8 mouse cellular contexts compared by ENCODE assay signal in the genomic region with DNA sequence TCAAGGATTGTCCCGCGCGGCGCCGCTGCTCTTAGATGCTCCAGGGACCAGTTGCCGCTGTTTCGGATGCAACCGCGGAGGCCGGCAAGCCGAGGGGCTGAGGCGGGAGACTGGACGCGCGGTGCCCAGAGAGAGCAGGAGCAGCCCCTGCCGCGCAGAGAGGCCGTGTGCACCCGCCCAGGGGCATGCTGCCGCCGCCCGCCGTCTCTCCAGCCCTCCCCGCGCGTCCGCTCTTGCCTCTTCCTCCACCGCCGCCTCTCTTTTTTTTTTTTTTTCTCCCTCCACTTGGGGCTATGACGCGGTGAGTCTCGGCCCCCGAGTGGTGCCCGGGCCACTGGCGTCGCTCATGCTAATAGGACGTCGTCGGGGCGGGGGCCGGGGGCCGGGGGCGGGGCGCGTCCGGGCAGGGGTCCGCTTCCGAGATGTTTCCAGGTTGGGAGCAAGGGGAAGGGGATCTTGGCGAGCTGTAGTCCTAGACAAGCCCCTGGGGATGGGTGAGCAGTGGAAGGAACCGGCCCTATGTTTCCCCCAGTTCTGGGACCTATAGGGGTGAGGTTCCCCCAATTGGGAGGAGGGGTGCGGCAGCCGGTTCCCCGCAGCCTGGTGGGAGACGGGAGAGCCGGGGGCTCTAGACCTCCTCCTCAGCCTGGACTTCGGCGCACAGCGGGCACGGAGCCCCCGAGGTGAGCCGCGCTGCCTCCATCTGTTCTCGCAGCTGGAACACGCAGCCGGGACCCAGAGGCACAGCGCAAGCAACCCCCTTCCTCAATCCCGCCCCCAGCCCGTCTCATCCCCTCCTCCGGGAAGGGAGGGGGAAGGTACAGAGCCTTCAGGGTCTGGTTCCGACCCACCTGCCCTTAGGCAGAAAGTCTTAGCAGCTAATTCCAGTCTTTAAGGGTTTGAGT. TPM values are rescaled to one million over a fixed set of nuclear protein-coding genes. Genes with fewer than 3 reads are reported as not detected.
DNase-seq lines count a peak whose midpoint lies in the region; ATAC-seq and TF ChIP-seq lines count a peak whose summit lies in the region.

A gene (minus strand): TSS at position 250 of the 905 bp plus-strand sequence.

- H3K9me3 ChIP-seq in heart, embryonic 11.5 days (replicated peaks; ENCODE audit: control insufficient read depth, low read length): no peaks in the 10 kb centered on the region
- no peaks in the 10 kb centered on the region for H3K9me3 ChIP-seq in ES-Bruce4 (replicated peaks; ENCODE audit: control insufficient read depth, insufficient read depth, low read length, poor library complexity, severe bottlenecking)
- H3K9me3 ChIP-seq in forebrain, embryonic 11.5 days (ENCODE audit: control insufficient read depth, low read length): no peaks in the 10 kb centered on the region
- H3K9me3 ChIP-seq in limb, embryonic 15.5 days: no peaks in the 10 kb centered on the region

- H3K4me3 ChIP-seq in heart, embryonic 11.5 days (ENCODE audit: low read depth, low read length): peak within 1 kb of the TSS; percentile 38
- peak within 1 kb of the TSS; percentile 37 for H3K4me3 ChIP-seq in ES-Bruce4 (ENCODE audit: low read depth, low read length)
- H3K4me3 ChIP-seq in forebrain, embryonic 11.5 days (ENCODE audit: low read depth, low read length): peak within 1 kb of the TSS; percentile 32
- peak within 1 kb of the TSS; percentile 36 for H3K4me3 ChIP-seq in limb, embryonic 15.5 days

- H3K9ac ChIP-seq in heart, embryonic 11.5 days (ENCODE audit: low read depth, low read length): no peak within 1 kb of the TSS
- peak within 1 kb of the TSS; percentile 73 for H3K9ac ChIP-seq in ES-Bruce4 (ENCODE audit: low read depth, poor library complexity, severe bottlenecking)
- peak within 1 kb of the TSS; percentile 27; the same call in 1 of the 2 replicates for H3K9ac ChIP-seq in forebrain, embryonic 11.5 days (ENCODE audit: low read length)
- no peak within 1 kb of the TSS for H3K9ac ChIP-seq in limb, embryonic 15.5 days

- no peak for TF ChIP-seq EP300 in ES-Bruce4 (IDR thresholded peaks at IDR 0.05; ENCODE audit: insufficient read depth, low read depth, low read length)

- ATAC-seq in heart, embryonic 11.5 days (replicated peaks; ENCODE audit: insufficient number of reproducible peaks, low FRiP score, low TSS enrichment): no peak
- 0 out of 2 replicates have a peak, but pooled peaks have one; percentile 44 for ATAC-seq in forebrain, embryonic 11.5 days (replicated peaks; ENCODE audit: low FRiP score)
- no peak for ATAC-seq in limb, embryonic 15.5 days (ENCODE audit: insufficient number of reproducible peaks, low FRiP score, low TSS enrichment, low read depth)
- ATAC-seq in megakaryocyte-erythroid progenitor cell, adult 5-6 weeks (replicated peaks; ENCODE audit: low FRiP score, low TSS enrichment, poor library complexity, severe bottlenecking): no peak

- intact Hi-C loops in heart, postnatal 36 days (cut with DNase I): no loop called here

- peak within 1 kb of the TSS; percentile 69 for H3K4me2 ChIP-seq in heart, embryonic 11.5 days
- H3K4me2 ChIP-seq in forebrain, embryonic 11.5 days (ENCODE audit: low read depth, low read length, severe bottlenecking): peak within 1 kb of the TSS; percentile 57
- H3K4me2 ChIP-seq in limb, embryonic 15.5 days: peak within 1 kb of the TSS; percentile 73

- peaks cover 76% of the 10 kb centered on the region for H3K27me3 ChIP-seq in heart, embryonic 11.5 days (ENCODE audit: control insufficient read depth, insufficient read depth, low read length)
- peaks cover 16% of the 10 kb centered on the region for H3K27me3 ChIP-seq in ES-Bruce4 (ENCODE audit: control insufficient read depth, insufficient read depth, low read length, poor library complexity, severe bottlenecking)
- H3K27me3 ChIP-seq in forebrain, embryonic 11.5 days (ENCODE audit: control insufficient read depth, insufficient read depth, low read length): peaks cover 73% of the 10 kb centered on the region
- H3K27me3 ChIP-seq in limb, embryonic 15.5 days: peaks cover 93% of the 10 kb centered on the region

- WGBS in heart, embryonic 11.5 days (ENCODE audit: insufficient replicate concordance): under 1% methylated on average over 66 of the region's 70 CpGs
- WGBS in forebrain, embryonic 11.5 days: under 1% methylated on average over 58 of the region's 70 CpGs
- under 1% methylated on average over 64 of the region's 70 CpGs for WGBS in limb, embryonic 15.5 days

- no peak for TF ChIP-seq POLR2A in ES-Bruce4 (IDR thresholded peaks at IDR 0.05; ENCODE audit: insufficient read depth, low read length)

- peaks cover 6% of the 10 kb centered on the region; the same call in 1 of the 2 replicates for H3K4me1 ChIP-seq in heart, embryonic 11.5 days (ENCODE audit: control insufficient read depth, insufficient read depth, low read length)
- peaks cover 3% of the 10 kb centered on the region for H3K4me1 ChIP-seq in ES-Bruce4 (ENCODE audit: control insufficient read depth, insufficient read depth, low read length)
- peaks cover 12% of the 10 kb centered on the region for H3K4me1 ChIP-seq in forebrain, embryonic 11.5 days (replicated peaks; ENCODE audit: control insufficient read depth, insufficient read depth, low read length)
- H3K4me1 ChIP-seq in limb, embryonic 15.5 days: peaks cover 33% of the 10 kb centered on the region

- no peak within 1 kb of the TSS for H3K27ac ChIP-seq in heart, embryonic 11.5 days (ENCODE audit: low read depth, low read length)
- no peak within 1 kb of the TSS for H3K27ac ChIP-seq in ES-Bruce4 (ENCODE audit: insufficient read depth, low read length)
- H3K27ac ChIP-seq in forebrain, embryonic 11.5 days (ENCODE audit: low read depth, low read length): no peak within 1 kb of the TSS
- H3K27ac ChIP-seq in limb, embryonic 15.5 days: no peak within 1 kb of the TSS

- no peak for DNase-seq in heart, postnatal 36 days
- peak; percentile 59 for DNase-seq in forebrain, embryonic 11.5 days (ENCODE audit: low spot score)
- no peak for DNase-seq in thymus, postnatal 25 days
- DNase-seq in layer of hippocampus, postnatal 10 days (ENCODE audit: low spot score in 2 of 2): no peak

- no peak for TF ChIP-seq CTCF in ES-Bruce4 (IDR thresholded peaks at IDR 0.05; ENCODE audit: low read depth, low read length)

- no peaks in the 10 kb centered on the region for H3K36me3 ChIP-seq in heart, embryonic 11.5 days (ENCODE audit: control insufficient read depth, insufficient read depth, low read length)
- H3K36me3 ChIP-seq in ES-Bruce4 (ENCODE audit: control insufficient read depth, insufficient read depth, low read length, poor library complexity, severe bottlenecking): no peaks in the 10 kb centered on the region
- no peaks in the 10 kb centered on the region for H3K36me3 ChIP-seq in forebrain, embryonic 11.5 days (ENCODE audit: control insufficient read depth, insufficient read depth, low read length)
- H3K36me3 ChIP-seq in limb, embryonic 15.5 days: no peaks in the 10 kb centered on the region

RNA-seq across cellular contexts. Expression of the gene that starts here (rescaled TPM):
- not detected in 2 replicates for polyA plus RNA-seq in heart, embryonic 11.5 days (2014; fragmentation: Nextera tagmentation; extraction: Ambion mirVana)
- under 1 TPM in 1 of 2 experiments, not detected in 1; 0.17 TPM for total RNA-seq in heart, postnatal 36 days (2021)
- 0.27 TPM in 1 of 2 replicates, not detected in the other for polyA plus RNA-seq in ES-Bruce4 (2011; ENCODE audit: insufficient read depth, insufficient read length, low read depth, missing spikeins)
- 0.12 and 0.15 TPM in 2 replicates for polyA plus RNA-seq in forebrain, embryonic 11.5 days (2014; fragmentation: Nextera tagmentation; extraction: Ambion mirVana)
- polyA plus RNA-seq in limb, embryonic 15.5 days (2015; fragmentation: Nextera tagmentation; extraction: Ambion mirVana): 0.14 TPM in 1 of 2 replicates, not detected in the other
- total RNA-seq in megakaryocyte-erythroid progenitor cell, adult 5-6 weeks (2014; fragmentation: Nextera tagmentation): not detected in 2 replicates
- total RNA-seq in megakaryocyte-erythroid progenitor cell, adult 5-6 weeks (2017): not detected in 2 replicates
- total RNA-seq in layer of hippocampus, postnatal 10 days (2021): under 1 TPM in 1 of 2 experiments, not detected in 1; 0.30 TPM

Comparison
In these comparisons a context has a peak if more than half of its experiments do, and no peak if none do; other contexts are left out.
1. Peak in DNase-seq, ATAC-seq, H3K4me3 ChIP-seq, H3K9ac ChIP-seq and H3K4me2 ChIP-seq in forebrain, embryonic 11.5 days; RNA of the gene not detected or under 1 TPM.